Mouse (Mus musculus) left cerebral cortex, postnatal 14 days (tissue): ENCODE measurements at regions not wholly inside any gene's neighbourhood (a gene's known extent, or its start where the extent isn't known, plus 50 kb on each side); places are given as distances from the start of the nearest gene placed in this dataset.

ENCODE experiments used
- DNase-seq, 2 experiments: peaks; one replicate each; pipeline ENCODE4 v3.0.0; 2021 to 2022; ENCODE audit warnings: low spot score in 2 of 2, mixed read lengths in 1 of 2
- intact Hi-C: fragments of 180-260 bp; cut with DNase I; formaldehyde crosslinking; loops from one replicate; pipeline ENCODE4 v1.15.1; 2025

- intact Hi-C loops = no loop called here
- DNase-seq = no peak
These were observed 53.2 kb downstream of the Gm815 start for GRCm38 (mm10) chr19:26938911-26939310.

DNA sequence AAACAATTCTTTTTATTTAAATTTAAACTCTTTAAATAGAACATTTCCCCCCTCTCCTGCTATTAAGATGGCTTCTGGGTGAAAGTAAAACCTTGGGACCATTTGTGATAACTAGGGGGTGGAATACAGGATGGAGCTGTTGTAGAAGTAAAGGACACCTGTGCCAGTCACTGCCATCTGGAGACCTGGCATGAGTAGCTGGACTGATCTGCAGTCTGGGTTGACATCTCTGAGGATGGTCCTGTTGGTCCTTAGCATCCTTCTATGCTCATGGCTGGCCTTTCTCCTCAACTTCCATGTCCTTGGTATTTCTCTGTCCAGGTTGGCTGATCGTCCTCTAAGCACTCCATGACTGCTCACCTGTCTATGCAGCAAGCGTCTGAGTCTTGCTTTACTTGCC, 58.3 kb downstream of the Gm815 start:
- intact Hi-C loops = no loop called here
- no peak for DNase-seq

- intact Hi-C loops = no loop called here
These were observed 60.9 kb downstream of the Gm815 start for GRCm38 (mm10) chr19:26946562-26946961.

DNA sequence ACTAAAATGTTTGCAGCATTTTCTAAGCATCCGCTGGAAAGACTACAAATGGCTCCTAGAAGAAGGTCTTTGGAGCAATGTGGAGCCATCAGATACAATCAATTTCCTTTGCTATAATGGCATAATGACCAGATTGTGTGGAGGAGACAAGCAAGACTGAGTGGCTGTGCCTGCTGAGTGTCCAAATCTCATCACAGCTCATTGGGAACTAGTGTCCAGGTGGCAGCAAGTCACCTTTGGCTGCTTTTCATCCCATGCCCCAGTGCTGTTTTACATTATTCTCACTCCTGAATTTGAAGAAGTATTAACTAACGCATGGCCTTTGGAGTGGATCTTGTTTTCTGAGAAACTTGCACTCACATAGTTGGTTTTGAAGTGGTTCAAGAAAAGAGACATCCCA, 62.8 kb downstream of the Gm815 start:
- intact Hi-C loops = no loop called here
- no peak for DNase-seq

More at GRCm38 (mm10) chr19:26946562-26946961, 60.9 kb downstream of the Gm815 start:
- DNase-seq = no peak

DNA sequence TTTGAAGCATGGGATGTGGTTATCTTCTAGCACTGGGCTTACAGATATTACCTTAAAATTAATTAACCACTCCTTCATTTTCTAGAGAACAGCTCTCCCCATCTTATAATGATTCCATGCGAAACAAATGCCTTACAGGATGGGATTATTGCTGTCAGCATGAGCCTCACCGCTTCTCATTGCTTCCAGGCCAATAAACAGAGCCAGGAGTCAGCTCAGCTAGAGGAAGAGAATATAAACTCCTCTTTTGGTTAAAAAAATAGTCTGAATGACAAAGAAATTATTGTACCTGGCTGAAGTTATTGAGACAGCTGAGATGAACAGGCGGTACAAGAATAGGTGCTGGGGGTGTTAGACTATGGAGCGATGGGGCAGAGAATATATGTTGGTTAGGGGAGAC, 63.5 kb downstream of the Gm815 start:
- no peak for DNase-seq
- intact Hi-C loops = no loop called here

DNA sequence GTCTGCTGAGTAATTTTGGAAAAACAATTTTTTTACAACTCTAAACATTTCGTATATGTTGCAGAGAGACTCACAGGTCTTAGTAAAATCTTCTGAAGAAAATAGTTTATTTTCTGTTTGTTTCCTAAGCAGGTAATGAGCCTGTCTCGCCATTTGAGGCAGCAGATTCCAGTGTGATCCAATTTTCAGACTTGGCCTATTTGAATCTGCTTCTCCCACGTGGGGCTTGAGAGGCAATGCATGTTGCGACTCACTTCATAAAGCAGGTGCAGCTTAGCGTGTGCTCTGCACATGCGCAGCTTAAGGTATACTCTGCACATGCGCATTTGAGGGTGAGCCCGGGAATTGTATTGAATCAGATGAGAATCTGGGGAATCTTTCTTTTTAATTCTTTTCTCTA, 67.7 kb downstream of the Gm815 start:
- peak; percentile 29 to 68 for DNase-seq
- intact Hi-C loops = no loop called here

- DNase-seq = no peak
- intact Hi-C loops = no loop called here
These were observed 80.5 kb downstream of the Gm815 start for GRCm38 (mm10) chr19:26966055-26966760.

DNA sequence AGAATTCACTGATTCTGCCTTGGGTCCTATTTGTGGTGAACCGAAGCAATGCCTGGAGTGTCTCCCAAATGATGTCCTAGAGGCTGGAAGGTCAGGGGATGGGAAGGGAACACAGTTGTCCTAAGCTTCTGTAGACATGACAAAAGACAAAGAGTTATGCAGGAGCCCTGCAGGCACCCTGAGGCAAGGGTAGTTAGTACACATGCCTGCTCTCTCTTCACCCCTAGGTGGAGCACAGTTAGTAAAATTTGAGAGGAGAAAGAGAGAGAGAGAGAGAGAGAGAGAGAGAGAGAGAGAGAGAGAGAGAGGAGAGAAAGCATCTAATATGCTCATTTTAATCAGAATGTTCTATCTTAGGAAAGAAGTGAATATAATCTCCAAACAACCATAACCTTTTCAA, 87.4 kb downstream of the Gm815 start:
- intact Hi-C loops = no loop called here
- DNase-seq = peak; percentile 27 to 50

GRCm38 (mm10) chr19:26973773-26974548, 88.3 kb downstream of the Gm815 start:
- intact Hi-C loops = no loop called here
- DNase-seq = no peak

GRCm38 (mm10) chr19:26974576-26975204, 89.0 kb downstream of the Gm815 start:
- DNase-seq = no peak
- intact Hi-C loops = loop anchor here (5.0 kb wide), 1 partner anchor 243 kb away; the partner anchor contains the start of gene Vldlr

DNA sequence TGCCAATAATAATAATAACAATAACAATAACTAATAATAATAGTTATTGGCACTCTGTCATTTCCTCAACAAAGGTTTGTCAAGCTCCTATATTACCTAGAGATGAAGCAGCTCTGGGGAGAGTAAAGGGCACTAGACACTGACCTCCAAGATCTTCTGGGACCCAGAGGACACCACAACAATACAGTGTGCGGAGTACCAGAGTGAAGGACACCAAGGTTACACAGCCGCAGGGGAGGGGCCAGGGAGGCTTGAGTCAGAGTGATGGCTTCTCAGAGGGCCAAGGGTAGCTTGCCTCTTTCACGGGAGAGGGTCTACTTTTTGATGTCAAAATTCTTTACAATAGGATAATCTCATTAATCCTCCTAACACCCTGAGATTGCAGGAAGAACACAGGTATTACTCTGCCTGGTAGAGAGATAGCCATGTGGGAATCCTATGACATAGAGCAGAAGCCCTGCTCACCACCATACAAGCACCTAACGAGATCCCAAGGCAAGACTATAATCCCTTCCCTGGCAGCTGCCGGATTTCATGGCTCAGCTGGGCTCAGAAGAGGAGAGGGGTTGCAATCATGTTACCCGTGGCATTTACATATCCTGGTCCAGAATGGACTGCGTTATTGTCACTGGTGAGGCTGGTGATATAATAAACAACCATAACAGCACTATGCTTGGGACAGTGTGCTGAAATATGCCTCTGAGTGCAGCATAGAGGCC, 91.1 kb downstream of the Gm815 start:
- intact Hi-C loops = loop anchor here (5.0 kb wide), 1 partner anchor 241 kb away; the partner anchor contains the start of gene Vldlr
- DNase-seq = no peak

DNA sequence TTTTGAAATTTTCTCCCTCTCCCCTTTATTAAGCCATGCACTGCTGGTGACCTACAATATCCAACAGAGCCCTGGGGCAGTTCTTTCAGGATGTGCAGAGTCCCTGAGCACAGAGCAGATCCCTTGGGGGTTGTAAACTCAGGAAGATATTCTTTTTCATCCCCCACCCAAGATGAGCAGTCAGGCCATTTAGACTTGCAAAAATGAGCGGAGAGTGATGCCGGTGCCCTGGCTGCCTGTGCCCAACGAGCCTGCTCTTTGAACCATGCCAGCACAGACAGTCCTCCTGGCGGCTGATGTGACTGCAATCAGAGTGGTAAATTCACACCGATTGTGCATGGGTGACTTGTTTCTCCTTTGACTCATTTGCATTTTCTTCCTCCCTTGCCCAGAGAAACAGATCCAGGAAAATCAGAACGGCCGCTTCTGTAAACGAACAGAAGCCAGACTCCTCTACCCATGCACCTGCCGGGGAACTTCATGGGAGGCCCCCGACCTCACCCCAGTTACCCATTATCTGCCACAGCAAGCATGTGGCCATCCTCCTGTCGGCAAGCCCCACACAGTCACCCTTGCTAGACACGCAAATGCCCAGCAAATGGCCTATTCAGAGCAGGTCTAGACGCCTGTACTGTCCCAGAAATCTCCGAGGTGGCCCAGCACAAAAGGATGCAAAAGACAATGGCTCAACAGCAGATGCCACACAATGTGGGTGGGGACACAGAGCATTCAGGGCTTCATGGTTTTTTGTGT, 92.4 kb downstream of the Gm815 start:
- intact Hi-C loops = loop anchor here (5.0 kb wide), 1 partner anchor 239 kb away; the partner anchor contains the start of gene Vldlr
- no peak for DNase-seq

DNA sequence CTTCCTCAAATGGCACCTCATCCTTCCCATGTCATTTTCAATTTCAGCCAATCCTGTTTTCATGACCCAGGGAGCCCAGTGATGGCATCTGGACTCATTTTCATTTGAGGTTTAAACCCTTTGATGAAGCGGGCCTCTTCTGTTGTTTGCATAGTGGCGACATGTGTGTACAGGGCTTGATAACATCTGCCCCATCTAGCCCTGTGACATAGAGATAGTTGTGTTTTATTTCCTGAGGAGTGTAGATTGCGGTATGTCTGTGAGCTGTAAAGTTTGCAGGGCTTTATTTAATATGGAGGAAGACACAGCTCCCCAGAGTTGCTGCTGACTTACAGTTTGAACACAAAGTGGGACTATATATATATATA, 92.9 kb downstream of the Gm815 start:
- DNase-seq = no peak

GRCm38 (mm10) chr19:26979322-26979721, 93.6 kb downstream of the Gm815 start:
- DNase-seq = peak in 1 of 2 experiments; percentile 34
- intact Hi-C loops = loop anchor here (5.0 kb wide), 1 partner anchor 238 kb away; the partner anchor contains the start of gene Vldlr

More for the DNA sequence above, 92.9 kb downstream of the Gm815 start:
- intact Hi-C loops = loop anchor here (5.0 kb wide), 1 partner anchor 239 kb away; the partner anchor contains the start of gene Vldlr

DNA sequence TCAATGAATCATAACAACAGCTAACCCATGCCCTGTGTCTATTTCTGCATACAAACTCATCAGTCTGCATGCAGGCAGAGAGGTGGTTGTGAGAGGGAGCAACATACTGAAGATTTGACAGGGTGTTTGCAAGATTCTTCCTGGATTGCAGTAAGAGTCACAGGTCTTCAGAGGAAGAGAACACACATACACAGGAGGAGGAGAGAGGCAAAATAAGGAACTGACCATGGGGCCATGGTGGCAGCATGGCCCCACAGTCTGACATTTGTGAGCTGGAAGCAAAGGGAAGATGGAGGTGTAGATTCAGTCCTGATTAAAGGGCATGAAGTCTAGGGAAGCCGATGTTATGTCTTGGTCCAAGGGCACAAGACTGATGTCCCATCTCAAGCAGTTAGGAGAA, 101.0 kb downstream of the Gm815 start:
- no peak for DNase-seq
- intact Hi-C loops = loop anchor here (5.0 kb wide), 1 partner anchor 136 kb away; no protein-coding TSS in a partner anchor

- peak in 1 of 2 experiments; percentile 42 for DNase-seq
- intact Hi-C loops = loop anchor here (5.0 kb wide), 1 partner anchor 135 kb away; no protein-coding TSS in a partner anchor
These were observed 101.5 kb downstream of the Gm815 start for GRCm38 (mm10) chr19:26987197-26987596.

DNA sequence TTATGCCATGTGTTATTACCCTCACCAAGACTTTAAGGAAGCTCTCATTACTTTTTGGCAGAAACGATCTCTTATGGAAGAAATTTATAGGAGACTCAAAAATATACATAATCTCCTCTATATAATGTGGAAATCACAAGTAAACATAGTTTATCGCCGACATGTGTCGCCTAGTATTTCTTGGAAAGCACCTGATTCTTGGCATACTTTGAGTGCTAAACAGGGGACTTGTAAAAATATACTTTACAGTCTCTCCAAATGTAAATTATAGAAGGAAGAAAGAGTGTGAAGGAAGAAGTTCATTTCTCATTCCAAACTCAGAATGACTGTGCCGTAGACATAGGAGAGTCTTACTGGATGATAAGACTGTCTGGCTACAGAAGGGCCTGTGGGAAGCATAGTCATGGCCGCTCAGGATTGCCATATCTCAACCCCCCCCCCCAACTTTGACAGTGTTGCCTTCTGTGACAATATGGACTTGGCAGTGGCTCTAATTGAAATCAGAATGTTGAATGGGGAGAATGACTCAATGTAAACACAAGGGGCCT, 102.3 kb downstream of the Gm815 start:
- intact Hi-C loops = loop anchor here (5.0 kb wide), 1 partner anchor 134 kb away; no protein-coding TSS in a partner anchor

DNA sequence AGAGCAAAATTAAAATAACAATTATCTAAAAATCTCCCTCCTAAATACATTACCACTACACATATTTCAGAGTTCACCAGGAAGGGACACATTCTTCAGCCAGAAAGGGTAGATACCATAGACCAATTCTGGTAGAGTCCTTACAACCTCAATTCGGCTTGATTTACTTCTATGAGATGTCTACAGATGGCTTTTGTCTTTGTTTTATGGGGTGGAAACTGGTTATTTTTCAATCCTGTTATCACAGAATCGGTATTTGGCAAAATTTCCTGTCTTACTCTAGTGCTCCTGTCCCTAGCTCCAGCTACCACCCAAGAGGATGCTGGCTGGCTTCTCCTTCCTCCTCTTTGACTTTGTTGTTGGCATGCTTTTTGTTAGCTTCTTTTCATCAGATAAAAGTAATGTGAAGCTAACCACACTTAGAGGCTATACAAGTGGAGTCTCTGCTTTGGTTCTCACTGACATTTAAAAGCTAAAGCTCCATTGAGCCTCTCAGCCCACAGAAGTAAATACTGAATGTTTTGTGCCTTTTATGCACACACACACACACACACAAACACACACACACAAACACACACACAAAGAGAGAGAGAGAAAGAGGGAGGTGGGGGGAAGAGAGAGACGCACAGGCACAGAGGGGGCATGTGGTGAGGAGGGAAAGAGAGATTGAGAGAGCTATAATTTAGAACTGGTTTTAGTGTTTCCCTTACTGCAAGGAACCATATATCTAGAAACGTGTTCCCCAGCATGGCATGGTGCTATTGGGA, 109.1 kb downstream of the Gm815 start:
- intact Hi-C loops = no loop called here
- DNase-seq = no peak

More for the DNA sequence above, 102.3 kb downstream of the Gm815 start:
- DNase-seq = no peak
